Mouse (Mus musculus): Measurements from ENCODE around the gene Col23a1.

DNA sequence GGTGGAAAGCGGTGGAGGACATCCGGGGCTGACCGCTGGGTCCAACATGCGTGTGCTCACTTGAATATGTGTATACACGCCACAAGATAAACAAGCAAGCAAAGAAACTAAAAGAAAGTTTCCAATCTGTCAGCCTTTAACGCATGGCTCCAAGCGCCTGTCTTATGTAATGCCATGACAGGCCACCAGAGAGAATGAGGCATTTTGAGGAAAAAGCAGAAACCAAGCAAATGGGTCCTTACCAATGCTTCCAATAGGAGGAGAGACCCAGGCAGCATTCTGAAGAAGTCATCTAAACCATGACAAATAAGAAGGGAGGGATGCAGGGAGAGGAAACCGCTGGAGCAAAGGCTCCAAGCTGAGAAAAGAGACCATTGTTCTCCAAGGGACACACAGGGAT lies 324.5 kb downstream of the Col23a1 start:
- TF ChIP-seq CTCF (IDR thresholded peaks at IDR 0.05), result no peak
- no peak for TF ChIP-seq EP300 (IDR thresholded peaks at IDR 0.05; ENCODE audit: insufficient read depth, low read depth, low read length)

Data from heart, adult 2 months (tissue).